Mouse (Mus musculus): ENCODE measurements around the gene 0610009B22Rik. TPM values are rescaled to one million over a fixed set of nuclear protein-coding genes. Genes with fewer than 3 reads are reported as not detected.

Gene 0610009B22Rik
- polyA plus RNA-seq, 1 experiment from 2014 or later = 107 TPM

DNA sequence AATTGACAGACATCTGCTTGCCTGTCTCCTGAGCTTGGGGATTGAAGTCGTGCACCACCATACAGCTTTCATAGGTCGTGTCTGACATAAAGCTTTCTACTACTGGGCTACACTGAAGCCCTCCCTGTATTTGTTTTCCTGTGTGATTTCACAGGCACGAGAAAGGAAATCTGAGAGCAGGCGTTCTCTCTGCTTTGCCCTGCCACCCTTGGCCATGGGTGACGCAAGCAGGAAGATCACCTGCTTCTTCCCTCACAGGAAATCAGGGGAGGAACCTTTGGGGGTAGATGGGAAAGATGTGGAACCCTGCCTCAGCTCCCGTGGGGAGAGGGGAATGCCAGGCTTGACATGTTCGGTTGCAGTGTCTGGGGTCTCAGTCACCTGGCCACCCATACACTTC, 30.4 kb downstream of the 0610009B22Rik start:
- ATAC-seq (replicated peaks; ENCODE audit: insufficient number of reproducible peaks, low FRiP score, low TSS enrichment, low read depth) = no peak
- Histone ChIP-seq H3K9ac (replicated peaks; ENCODE audit: low read length) (no peak overlapping the region), H3K4me2 (ENCODE audit: low read depth, low read length) (no peak overlapping the region), H3K4me3 (ENCODE audit: low read depth, low read length) (no peak overlapping the region), H3K27ac (replicated peaks; ENCODE audit: low read depth, low read length) (no peak overlapping the region), H3K36me3 (replicated peaks; ENCODE audit: control insufficient read depth, insufficient read depth, low read depth, low read length) (no peaks in the 10 kb centered on the region), H3K4me1 (ENCODE audit: control insufficient read depth, insufficient read depth, low read length) (no peaks in the 10 kb centered on the region), H3K9me3 (replicated peaks; ENCODE audit: control insufficient read depth, low read length) (no peaks in the 10 kb centered on the region), H3K27me3 (ENCODE audit: control insufficient read depth, insufficient read depth, low read length) (no peaks in the 10 kb centered on the region)
- 55% methylated on average over 7 of the region's 7 CpGs for WGBS
- no peak for DNase-seq (ENCODE audit: low spot score)

- H3K4me2 ChIP-seq (ENCODE audit: low read depth, low read length) = no peak overlapping the region
- no peak overlapping the region for H3K27ac ChIP-seq (replicated peaks; ENCODE audit: low read depth, low read length)
- H3K27me3 ChIP-seq (ENCODE audit: control insufficient read depth, insufficient read depth, low read length) = no peaks in the 10 kb centered on the region
- H3K9me3 ChIP-seq (replicated peaks; ENCODE audit: control insufficient read depth, low read length) = no peaks in the 10 kb centered on the region
- no peak for ATAC-seq (replicated peaks; ENCODE audit: insufficient number of reproducible peaks, low FRiP score, low TSS enrichment, low read depth)
- DNase-seq (ENCODE audit: low spot score) = no peak
- no peaks in the 10 kb centered on the region for H3K4me1 ChIP-seq (ENCODE audit: control insufficient read depth, insufficient read depth, low read length)
- H3K9ac ChIP-seq (replicated peaks; ENCODE audit: low read length) = no peak overlapping the region
- 72% methylated on average over 10 of the region's 10 CpGs for WGBS
- H3K36me3 ChIP-seq (replicated peaks; ENCODE audit: control insufficient read depth, insufficient read depth, low read depth, low read length) = no peaks in the 10 kb centered on the region
- no peak overlapping the region for H3K4me3 ChIP-seq (ENCODE audit: low read depth, low read length)
Observed at GRCm38 (mm10) chr11:51656798-51657521, 31.7 kb downstream of the 0610009B22Rik start.

- Histone ChIP-seq H3K27me3 (ENCODE audit: control insufficient read depth, insufficient read depth, low read length) (peaks cover 3% of the 10 kb centered on the region), H3K4me2 (ENCODE audit: low read depth, low read length) (no peak overlapping the region), H3K4me3 (ENCODE audit: low read depth, low read length) (no peak overlapping the region), H3K9ac (replicated peaks; ENCODE audit: low read length) (no peak overlapping the region), H3K36me3 (replicated peaks; ENCODE audit: control insufficient read depth, insufficient read depth, low read depth, low read length) (no peaks in the 10 kb centered on the region), H3K4me1 (ENCODE audit: control insufficient read depth, insufficient read depth, low read length) (no peaks in the 10 kb centered on the region; the same call in 1 of the 2 replicates), H3K27ac (replicated peaks; ENCODE audit: low read depth, low read length) (no peak overlapping the region), H3K9me3 (replicated peaks; ENCODE audit: control insufficient read depth, low read length) (no peaks in the 10 kb centered on the region)
- ATAC-seq (replicated peaks; ENCODE audit: insufficient number of reproducible peaks, low FRiP score, low TSS enrichment, low read depth) (no peak), DNase-seq (ENCODE audit: low spot score) (no peak)
- 89% methylated on average over 3 of the region's 3 CpGs for WGBS
Observed at GRCm38 (mm10) chr11:51654891-51655290, 33.8 kb downstream of the 0610009B22Rik start.

DNA sequence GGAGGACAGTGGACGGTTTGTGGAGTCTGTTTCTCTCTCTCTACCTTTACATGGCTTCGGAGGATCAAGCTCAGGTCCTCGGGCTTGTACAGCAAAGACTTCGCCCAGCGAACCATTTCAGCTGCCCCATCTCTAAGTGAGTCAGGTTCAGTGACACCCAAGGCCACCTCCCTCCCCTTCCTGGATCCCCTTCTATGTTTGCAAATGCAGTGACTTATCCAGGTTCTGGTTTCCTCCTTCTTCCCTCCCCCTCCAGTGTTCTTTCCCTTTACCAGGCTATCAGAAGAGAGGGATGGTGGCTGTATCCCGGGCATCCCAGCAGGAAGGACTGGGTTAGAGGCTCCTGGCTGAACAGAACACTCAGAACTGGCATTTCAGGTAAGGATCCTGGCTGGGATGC, 34.9 kb downstream of the 0610009B22Rik start:
- peaks cover 4% of the 10 kb centered on the region for H3K27me3 ChIP-seq (ENCODE audit: control insufficient read depth, insufficient read depth, low read length)
- peaks cover 5% of the 10 kb centered on the region; the same call in 1 of the 2 replicates for H3K4me1 ChIP-seq (ENCODE audit: control insufficient read depth, insufficient read depth, low read length)
- H3K36me3 ChIP-seq (replicated peaks; ENCODE audit: control insufficient read depth, insufficient read depth, low read depth, low read length) = no peaks in the 10 kb centered on the region
- H3K4me3 ChIP-seq (ENCODE audit: low read depth, low read length) = no peak overlapping the region
- DNase-seq (ENCODE audit: low spot score) (no peak), ATAC-seq (replicated peaks; ENCODE audit: insufficient number of reproducible peaks, low FRiP score, low TSS enrichment, low read depth) (no peak)
- H3K9ac ChIP-seq (replicated peaks; ENCODE audit: low read length) = no peak overlapping the region
- H3K4me2 ChIP-seq (ENCODE audit: low read depth, low read length) = no peak overlapping the region
- no peaks in the 10 kb centered on the region for H3K9me3 ChIP-seq (replicated peaks; ENCODE audit: control insufficient read depth, low read length)
- 87% methylated on average over 6 of the region's 6 CpGs for WGBS
- H3K27ac ChIP-seq (replicated peaks; ENCODE audit: low read depth, low read length) = no peak overlapping the region

- Histone ChIP-seq H3K27me3 (ENCODE audit: control insufficient read depth, insufficient read depth, low read length) (peaks cover 4% of the 10 kb centered on the region), H3K4me1 (ENCODE audit: control insufficient read depth, insufficient read depth, low read length) (peaks cover 5% of the 10 kb centered on the region), H3K9me3 (replicated peaks; ENCODE audit: control insufficient read depth, low read length) (no peaks in the 10 kb centered on the region), H3K4me3 (ENCODE audit: low read depth, low read length) (no peak overlapping the region), H3K27ac (replicated peaks; ENCODE audit: low read depth, low read length) (no peak overlapping the region), H3K4me2 (ENCODE audit: low read depth, low read length) (no peak overlapping the region), H3K9ac (replicated peaks; ENCODE audit: low read length) (no peak overlapping the region), H3K36me3 (replicated peaks; ENCODE audit: control insufficient read depth, insufficient read depth, low read depth, low read length) (no peaks in the 10 kb centered on the region)
- ATAC-seq (replicated peaks; ENCODE audit: insufficient number of reproducible peaks, low FRiP score, low TSS enrichment, low read depth) (no peak), DNase-seq (ENCODE audit: low spot score) (no peak)
- 93% methylated on average over 4 of the region's 4 CpGs for WGBS
Observed at GRCm38 (mm10) chr11:51652889-51653418, 35.7 kb downstream of the 0610009B22Rik start.

DNA sequence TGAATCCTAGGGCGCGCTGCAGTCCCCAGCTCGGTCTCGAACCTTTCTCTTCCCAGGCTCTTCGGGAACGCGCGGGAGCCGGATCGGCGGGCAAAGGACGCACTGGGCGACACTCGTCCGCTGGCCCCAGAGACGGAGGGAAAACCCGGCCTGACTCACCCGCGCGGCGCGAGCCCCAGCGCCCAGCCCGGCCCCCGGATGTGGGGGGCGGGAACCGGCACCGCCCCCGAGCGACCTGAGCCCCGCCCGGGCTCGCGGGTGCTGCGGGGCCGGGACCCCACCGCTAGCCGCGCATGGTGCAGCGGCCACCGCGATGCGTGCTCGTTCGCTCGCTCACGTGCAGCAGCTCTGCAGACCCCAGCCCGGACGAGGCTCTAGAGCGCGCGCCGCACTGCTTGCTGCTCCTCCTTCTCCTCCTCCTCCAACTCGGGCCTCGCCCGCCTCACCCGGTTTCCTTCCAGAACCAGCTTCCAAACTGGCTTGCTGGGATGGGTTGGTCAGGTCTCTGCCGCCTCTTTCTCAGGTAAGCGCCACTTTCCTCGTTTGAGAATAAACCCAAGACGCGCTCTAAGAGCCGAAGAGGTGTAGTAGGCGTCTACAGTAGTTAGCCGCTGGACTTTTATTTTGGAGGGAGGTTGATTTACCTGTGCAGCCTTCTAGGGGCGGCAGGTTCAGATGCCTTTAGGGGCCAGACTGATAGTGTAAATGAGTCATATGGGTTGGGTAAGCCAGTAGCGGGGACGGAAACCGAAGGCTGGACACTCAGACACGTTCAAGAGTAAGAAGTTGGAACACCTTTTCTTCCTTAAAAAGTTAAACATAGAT, 37.8 kb downstream of the 0610009B22Rik start, which contains the start of the genes N4bp3 and D930048N14Rik:
N4bp3 (minus strand) TSS at position 152 of the 825 bp plus-strand sequence.
D930048N14Rik (plus strand) TSS at position 264 of the 825 bp plus-strand sequence.
- no peaks in the 10 kb centered on the region for H3K9me3 ChIP-seq (replicated peaks; ENCODE audit: control insufficient read depth, low read length)
- peaks cover 4% of the 10 kb centered on the region for H3K27me3 ChIP-seq (ENCODE audit: control insufficient read depth, insufficient read depth, low read length)
- peak within 1 kb of the TSS; percentile 89 for H3K4me2 ChIP-seq (ENCODE audit: low read depth, low read length)
- peak within 1 kb of the TSS; percentile 62 for H3K4me3 ChIP-seq (ENCODE audit: low read depth, low read length)
- peaks cover 5% of the 10 kb centered on the region for H3K4me1 ChIP-seq (ENCODE audit: control insufficient read depth, insufficient read depth, low read length)
- WGBS = 1% methylated on average over 68 of the region's 70 CpGs
- DNase-seq (ENCODE audit: low spot score) (peak; percentile 77), ATAC-seq (replicated peaks; ENCODE audit: insufficient number of reproducible peaks, low FRiP score, low TSS enrichment, low read depth) (peak; percentile 50; the same call in 1 of the 2 replicates)
- peak within 1 kb of the TSS; percentile 28; the same call in 1 of the 2 replicates for H3K27ac ChIP-seq (replicated peaks; ENCODE audit: low read depth, low read length)
- no peaks in the 10 kb centered on the region for H3K36me3 ChIP-seq (replicated peaks; ENCODE audit: control insufficient read depth, insufficient read depth, low read depth, low read length)
- peak within 1 kb of the TSS; percentile 72 for H3K9ac ChIP-seq (replicated peaks; ENCODE audit: low read length)

- no peaks in the 10 kb centered on the region for H3K36me3 ChIP-seq (replicated peaks; ENCODE audit: control insufficient read depth, insufficient read depth, low read depth, low read length)
- H3K27me3 ChIP-seq (ENCODE audit: control insufficient read depth, insufficient read depth, low read length) = peaks cover 4% of the 10 kb centered on the region
- H3K9ac ChIP-seq (replicated peaks; ENCODE audit: low read length) = peak overlapping the region; percentile 72
- no peak overlapping the region for H3K27ac ChIP-seq (replicated peaks; ENCODE audit: low read depth, low read length)
- H3K9me3 ChIP-seq (replicated peaks; ENCODE audit: control insufficient read depth, low read length) = no peaks in the 10 kb centered on the region
- peak overlapping the region; percentile 89 for H3K4me2 ChIP-seq (ENCODE audit: low read depth, low read length)
- peaks cover 5% of the 10 kb centered on the region for H3K4me1 ChIP-seq (ENCODE audit: control insufficient read depth, insufficient read depth, low read length)
- peak overlapping the region; percentile 62 for H3K4me3 ChIP-seq (ENCODE audit: low read depth, low read length)
- ATAC-seq (replicated peaks; ENCODE audit: insufficient number of reproducible peaks, low FRiP score, low TSS enrichment, low read depth) (0 out of 2 replicates have a peak, but pooled peaks have one; percentile 20), DNase-seq (ENCODE audit: low spot score) (no peak)
- WGBS = under 1% methylated on average over 30 of the region's 30 CpGs
Observed at GRCm38 (mm10) chr11:51650261-51650660, 38.4 kb downstream of the 0610009B22Rik start.

All from embryonic facial prominence, embryonic 11.5 days (tissue).